Mouse (Mus musculus) bone marrow macrophage, adult 2 months (primary cell): ENCODE measurements around the gene Dffa. TPM values are rescaled to one million over a fixed set of nuclear protein-coding genes. Genes with fewer than 3 reads are reported as not detected.

Experiments used
- H3K27ac ChIP-seq: 2 replicates; pipeline ENCODE4 v1.5.1; 2012; ENCODE audit warnings: low read depth, low read length; ENCODE audit not compliant: insufficient read depth
- H3K4me1 ChIP-seq: 2 replicates; pipeline ENCODE4 v1.6.1; 2012; ENCODE audit warnings: low read length; ENCODE audit not compliant: control insufficient read depth, insufficient read depth
- H3K4me3 ChIP-seq: 2 replicates; pipeline ENCODE4 v1.5.1; 2012; ENCODE audit warnings: mild to moderate bottlenecking, low read length, moderate library complexity; ENCODE audit not compliant: insufficient read depth
- CTCF ChIP-seq: IDR thresholded peaks from 2 replicates; pipeline ENCODE4 v1.5.1; 2012; ENCODE audit warnings: low read depth, mild to moderate bottlenecking, low read length, moderate library complexity
- POLR2A ChIP-seq: IDR thresholded peaks from 2 replicates; pipeline ENCODE4 v1.6.1; 2012; ENCODE audit warnings: mild to moderate bottlenecking, low read depth, low read length, borderline replicate concordance
- polyA plus RNA-seq: library from polyadenylated mRNA; stranded (reverse); fragments of >200 nt; gene quantifications from 2 replicates; pipeline ENCODE4 v1.2.4, GENCODE M21; 2012; ENCODE audit not compliant: missing spikeins, insufficient read depth, insufficient read length

Gene Dffa
- polyA plus RNA-seq: 18.5 and 20.8 TPM in 2 replicates

- no peak within 1 kb of the TSS for H3K27ac ChIP-seq
- H3K4me1 ChIP-seq: peaks cover 6% of the 10 kb centered on the region; the same call in 1 of the 2 replicates
- no peak for TF ChIP-seq POLR2A
- TF ChIP-seq CTCF: no peak
- peak within 1 kb of the TSS; percentile 86 for H3K4me3 ChIP-seq
Measured at GRCm38 (mm10) chr4:149103875-149104561, at the start of gene Dffa. TSS of gene Dffa (plus strand) at chr4:149104146.

- H3K4me1 ChIP-seq: peaks cover 18% of the 10 kb centered on the region
- H3K27ac ChIP-seq: no peak overlapping the region
- no peak for TF ChIP-seq POLR2A
- no peak for TF ChIP-seq CTCF
- no peak overlapping the region for H3K4me3 ChIP-seq
Measured at GRCm38 (mm10) chr4:149055847-149056246, 48.1 kb upstream of the Dffa start.

GRCm38 (mm10) chr4:149056957-149057356 is 47.0 kb upstream of the Dffa start:
- no peak overlapping the region for H3K4me3 ChIP-seq
- no peak overlapping the region for H3K27ac ChIP-seq
- TF ChIP-seq CTCF (no peak), POLR2A (no peak)
- peaks cover 15% of the 10 kb centered on the region for H3K4me1 ChIP-seq

- Histone ChIP-seq H3K4me3 (no peak overlapping the region), H3K27ac (no peak overlapping the region), H3K4me1 (peaks cover 15% of the 10 kb centered on the region)
- TF ChIP-seq POLR2A (no peak), CTCF (no peak)
Measured at GRCm38 (mm10) chr4:149057470-149057869, 46.5 kb upstream of the Dffa start.

GRCm38 (mm10) chr4:149058298-149058697 is 45.6 kb upstream of the Dffa start:
- Histone ChIP-seq H3K4me3 (no peak overlapping the region), H3K27ac (no peak overlapping the region), H3K4me1 (peaks cover 15% of the 10 kb centered on the region)
- TF ChIP-seq POLR2A: no peak
- no peak for TF ChIP-seq CTCF

- TF ChIP-seq CTCF: no peak
- TF ChIP-seq POLR2A: no peak
- no peak overlapping the region for H3K4me3 ChIP-seq
- no peak overlapping the region for H3K27ac ChIP-seq
- H3K4me1 ChIP-seq: peaks cover 15% of the 10 kb centered on the region
Measured at GRCm38 (mm10) chr4:149059713-149060112, 44.2 kb upstream of the Dffa start.

- H3K4me1 ChIP-seq: peaks cover 15% of the 10 kb centered on the region
- no peak overlapping the region for H3K4me3 ChIP-seq
- TF ChIP-seq CTCF (no peak), POLR2A (no peak)
- no peak overlapping the region for H3K27ac ChIP-seq
Measured at GRCm38 (mm10) chr4:149060621-149061431, 43.1 kb upstream of the Dffa start.

GRCm38 (mm10) chr4:149061432-149061718 is 42.6 kb upstream of the Dffa start:
- no peak for TF ChIP-seq CTCF
- TF ChIP-seq POLR2A: no peak
- Histone ChIP-seq H3K4me1 (peaks cover 13% of the 10 kb centered on the region), H3K4me3 (no peak overlapping the region), H3K27ac (no peak overlapping the region)

- Histone ChIP-seq H3K4me3 (no peak overlapping the region), H3K4me1 (no peaks in the 10 kb centered on the region), H3K27ac (no peak overlapping the region)
- no peak for TF ChIP-seq CTCF
- TF ChIP-seq POLR2A: no peak
Measured at GRCm38 (mm10) chr4:149062406-149063318, 41.3 kb upstream of the Dffa start.
